Mouse (Mus musculus) erythroblast, embryonic 14.5 days (primary cell): ENCODE measurements around the gene Gm36210. TPM values are rescaled to one million over a fixed set of nuclear protein-coding genes. Genes with fewer than 3 reads are reported as not detected.

Experiments used
- H3K27me3 ChIP-seq: 2 replicates; pipeline ENCODE4 v1.6.1; 2012; ENCODE audit warnings: inconsistent platforms; ENCODE audit not compliant: control insufficient read depth
- H3K36me3 ChIP-seq: 2 replicates; pipeline ENCODE4 v1.6.1; 2012; ENCODE audit warnings: mild to moderate bottlenecking, inconsistent platforms; ENCODE audit not compliant: control insufficient read depth
- H3K4me1 ChIP-seq: 2 replicates; pipeline ENCODE4 v1.6.1; 2012; ENCODE audit warnings: inconsistent platforms; ENCODE audit not compliant: control insufficient read depth
- H3K4me3 ChIP-seq: replicated peaks from 2 replicates; pipeline ENCODE3; 2012; ENCODE audit warnings: moderate library complexity, mild to moderate bottlenecking, inconsistent platforms
- H3K9me3 ChIP-seq: 2 replicates; pipeline ENCODE4 v1.6.1; 2012; ENCODE audit warnings: low read length, inconsistent platforms, mixed read lengths; ENCODE audit not compliant: control insufficient read depth
- GATA1 ChIP-seq: IDR thresholded peaks from 2 replicates; pipeline ENCODE4 v1.6.1; 2012; ENCODE audit warnings: low read length, inconsistent platforms, mixed read lengths
- TAL1 ChIP-seq: IDR thresholded peaks from 3 replicates; pipeline ENCODE4 v1.6.1; 2012; ENCODE audit warnings: low read length, inconsistent platforms, mixed read lengths
- polyA plus RNA-seq: library from polyadenylated mRNA; stranded (reverse); fragments of >175 nt; gene quantifications from 2 replicates; pipeline ENCODE4 v1.2.3, GENCODE M21; 2012

Gm36210 gene
- polyA plus RNA-seq, 1 experiment = not detected

DNA sequence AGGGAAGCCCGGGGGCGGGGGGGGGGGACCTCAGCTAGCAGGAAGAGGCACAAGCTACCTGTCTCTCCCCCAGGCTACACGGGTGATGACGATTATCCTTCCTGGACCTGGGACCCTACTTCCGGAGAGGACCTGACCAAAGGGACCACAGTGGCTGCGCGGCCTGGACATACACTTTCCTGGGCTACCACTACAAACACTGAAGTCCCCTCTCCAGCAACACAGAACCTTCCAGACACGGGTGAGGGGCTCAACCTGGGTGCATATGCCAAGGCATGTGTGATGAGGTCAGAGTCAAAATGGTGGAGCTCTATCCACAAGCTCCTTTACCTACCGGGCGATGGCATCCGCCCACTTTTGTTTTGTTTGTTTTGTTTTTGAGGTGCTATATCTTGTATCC, 31.1 kb upstream of the Gm36210 start:
- TF ChIP-seq TAL1 = no peak
- TF ChIP-seq GATA1 = no peak
- no peaks in the 10 kb centered on the region for H3K27me3 ChIP-seq
- no peak overlapping the region for H3K4me3 ChIP-seq
- H3K4me1 ChIP-seq = no peaks in the 10 kb centered on the region
- peaks cover 4% of the 10 kb centered on the region for H3K9me3 ChIP-seq
- no peaks in the 10 kb centered on the region for H3K36me3 ChIP-seq

DNA sequence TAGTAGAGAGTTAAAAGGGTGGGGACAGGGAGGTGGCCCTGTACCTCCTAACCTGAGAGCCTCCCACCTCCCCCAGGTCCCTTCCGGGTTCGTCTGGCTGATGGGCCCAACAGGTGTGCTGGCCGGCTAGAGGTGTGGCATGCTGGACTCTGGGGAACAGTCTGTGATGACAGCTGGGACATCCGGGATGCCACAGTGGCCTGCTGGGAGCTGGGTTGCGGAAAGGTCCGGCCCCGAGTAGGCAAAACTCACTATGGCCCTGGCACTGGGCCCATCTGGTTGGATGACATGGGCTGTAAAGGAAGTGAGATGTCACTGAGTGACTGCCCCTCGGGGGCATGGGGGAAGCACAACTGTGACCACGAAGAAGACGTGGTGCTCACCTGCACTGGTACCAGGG, 30.5 kb upstream of the Gm36210 start:
- Histone ChIP-seq H3K4me1 (no peaks in the 10 kb centered on the region), H3K27me3 (no peaks in the 10 kb centered on the region), H3K36me3 (no peaks in the 10 kb centered on the region), H3K4me3 (no peak overlapping the region), H3K9me3 (peaks cover 4% of the 10 kb centered on the region)
- TF ChIP-seq TAL1 = no peak
- no peak for TF ChIP-seq GATA1

DNA sequence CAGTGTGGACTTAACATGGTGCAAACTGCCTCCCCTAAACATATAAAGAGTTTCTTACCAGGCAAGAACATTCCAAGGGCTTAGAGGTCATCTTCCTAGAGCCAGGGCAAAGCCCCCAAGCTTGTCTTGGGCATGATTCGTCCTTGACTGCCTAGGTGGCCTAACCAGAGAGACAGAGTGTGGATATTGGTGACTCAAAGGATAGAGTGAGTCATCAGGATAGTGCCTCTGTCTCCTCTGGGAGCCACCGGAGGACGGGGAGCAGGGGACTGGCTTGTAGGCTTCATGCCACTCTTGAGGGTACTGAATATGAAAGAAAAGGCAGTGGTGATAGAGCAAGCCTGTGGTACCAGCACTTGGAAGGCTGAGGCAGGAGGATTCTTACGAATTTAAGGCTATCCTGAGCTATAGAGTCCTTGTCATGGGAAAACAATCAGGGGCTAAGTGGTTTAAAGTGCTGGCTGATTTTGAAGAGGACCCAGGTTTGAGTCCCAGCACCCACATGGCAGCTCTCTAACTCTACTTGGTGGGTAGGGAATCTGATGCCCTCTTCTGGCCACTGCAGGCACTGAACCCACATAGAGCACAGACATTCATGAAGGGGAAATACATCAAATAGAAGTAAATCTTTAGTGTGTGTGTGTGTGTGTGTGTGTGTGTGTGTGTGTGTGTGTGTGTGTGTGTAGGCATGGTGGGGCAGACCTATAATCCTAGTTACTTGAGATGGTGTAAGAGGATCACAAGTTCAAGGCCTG, 28.0 kb upstream of the Gm36210 start:
- H3K9me3 ChIP-seq = peaks cover 4% of the 10 kb centered on the region
- no peak overlapping the region for H3K4me3 ChIP-seq
- no peaks in the 10 kb centered on the region for H3K36me3 ChIP-seq
- no peak for TF ChIP-seq GATA1
- no peak for TF ChIP-seq TAL1
- H3K27me3 ChIP-seq = no peaks in the 10 kb centered on the region
- H3K4me1 ChIP-seq = no peaks in the 10 kb centered on the region

GRCm38 (mm10) chr7:4933103-4933502, 26.8 kb upstream of the Gm36210 start:
- Histone ChIP-seq H3K4me3 (no peak overlapping the region), H3K4me1 (no peaks in the 10 kb centered on the region), H3K9me3 (peaks cover 4% of the 10 kb centered on the region), H3K27me3 (no peaks in the 10 kb centered on the region), H3K36me3 (no peaks in the 10 kb centered on the region)
- TF ChIP-seq GATA1 (no peak), TAL1 (no peak)

- H3K4me3 ChIP-seq = no peak overlapping the region
Measured at GRCm38 (mm10) chr7:4928323-4928722, 22.0 kb upstream of the Gm36210 start.

GRCm38 (mm10) chr7:4927711-4928110, 21.4 kb upstream of the Gm36210 start:
- no peak overlapping the region for H3K4me3 ChIP-seq
- peaks cover 2% of the 10 kb centered on the region; the same call in 1 of the 2 replicates for H3K9me3 ChIP-seq
- peaks cover 39% of the 10 kb centered on the region for H3K27me3 ChIP-seq
- peaks cover 3% of the 10 kb centered on the region; the same call in 1 of the 2 replicates for H3K4me1 ChIP-seq
- no peaks in the 10 kb centered on the region for H3K36me3 ChIP-seq
- TF ChIP-seq GATA1 = no peak
- TF ChIP-seq TAL1 = no peak

More at GRCm38 (mm10) chr7:4928323-4928722, 22.0 kb upstream of the Gm36210 start:
- Histone ChIP-seq H3K9me3 (peaks cover 2% of the 10 kb centered on the region; the same call in 1 of the 2 replicates), H3K4me1 (peaks cover 2% of the 10 kb centered on the region; the same call in 1 of the 2 replicates), H3K36me3 (no peaks in the 10 kb centered on the region), H3K27me3 (peaks cover 33% of the 10 kb centered on the region)
- no peak for TF ChIP-seq TAL1
- no peak for TF ChIP-seq GATA1

DNA sequence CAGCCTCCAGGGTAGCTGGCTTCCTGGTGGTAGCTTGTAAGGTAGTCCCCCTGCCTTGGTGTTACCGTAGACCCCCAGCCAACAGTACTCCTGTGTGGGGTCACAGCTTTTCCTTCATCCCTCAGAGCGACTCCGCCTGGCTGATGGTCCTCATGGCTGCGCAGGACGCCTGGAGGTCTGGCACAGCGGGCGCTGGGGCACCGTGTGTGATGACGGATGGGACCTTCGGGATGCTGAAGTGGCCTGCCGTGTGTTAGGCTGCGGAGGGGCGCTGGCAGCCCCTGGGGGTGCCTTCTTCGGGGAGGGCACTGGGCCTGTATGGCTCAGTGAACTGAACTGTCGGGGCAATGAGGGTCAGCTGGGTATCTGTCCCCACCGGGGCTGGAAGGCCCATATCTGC, 20.5 kb upstream of the Gm36210 start:
- Histone ChIP-seq H3K4me3 (no peak overlapping the region), H3K4me1 (peaks cover 5% of the 10 kb centered on the region), H3K36me3 (no peaks in the 10 kb centered on the region), H3K27me3 (peaks cover 46% of the 10 kb centered on the region), H3K9me3 (peaks cover 2% of the 10 kb centered on the region; the same call in 1 of the 2 replicates)
- TF ChIP-seq GATA1 = no peak
- TF ChIP-seq TAL1 = no peak

DNA sequence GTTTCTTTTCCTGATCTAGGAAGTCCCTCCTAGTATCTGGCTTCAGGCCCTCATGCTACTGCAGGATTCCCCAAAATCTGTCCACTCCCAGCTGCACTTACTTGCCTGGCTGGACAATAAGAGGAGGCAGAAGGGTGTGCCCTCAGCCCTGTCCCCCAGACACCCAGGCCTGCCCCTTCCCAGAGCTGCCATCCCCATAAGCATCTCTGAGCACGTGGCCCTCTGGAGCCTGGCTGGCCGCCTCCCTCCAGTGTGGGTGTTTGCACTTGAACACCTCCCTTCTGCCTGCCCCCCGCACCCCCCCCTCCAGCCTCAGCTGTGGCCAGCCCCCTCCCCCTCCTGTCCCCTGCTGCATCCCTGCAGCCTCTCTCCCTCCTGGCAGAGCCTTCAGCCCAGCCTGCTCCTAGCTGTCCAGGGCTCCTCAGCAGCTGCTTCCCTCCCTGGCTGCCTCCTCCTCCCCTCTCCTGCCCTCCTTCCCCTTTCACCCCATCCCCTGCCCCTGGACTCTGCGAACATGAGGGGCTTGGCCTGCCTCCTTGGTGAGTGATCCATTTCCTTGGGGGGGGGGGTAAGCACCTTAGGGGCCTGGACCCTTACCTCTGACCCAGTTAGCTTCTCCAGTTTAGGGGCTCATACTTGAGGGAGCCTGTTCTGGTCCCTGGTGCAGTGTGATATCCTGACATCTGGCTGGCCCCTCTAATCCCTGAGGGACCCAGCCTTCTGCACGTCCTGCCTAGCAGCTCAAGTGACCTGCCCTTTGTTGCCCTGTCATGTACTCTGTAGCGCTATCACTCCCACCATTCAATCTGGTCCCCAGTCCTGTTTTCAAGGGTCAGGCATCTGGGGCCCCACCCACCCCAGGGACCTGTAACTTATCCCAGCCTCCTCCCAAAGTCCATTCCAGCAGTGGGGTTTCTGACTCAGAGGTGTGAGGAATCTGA, 19.4 kb upstream of the Gm36210 start, which contains the start of gene Ssc5d:
TSS of gene Ssc5d (plus strand) at position 345 of the 941 bp plus-strand sequence.
- TF ChIP-seq TAL1 (no peak), GATA1 (no peak)
- peaks cover 12% of the 10 kb centered on the region for H3K4me1 ChIP-seq
- H3K36me3 ChIP-seq = peaks cover 5% of the 10 kb centered on the region
- no peak within 1 kb of the TSS for H3K4me3 ChIP-seq
- H3K27me3 ChIP-seq = peaks cover 52% of the 10 kb centered on the region
- peaks cover 2% of the 10 kb centered on the region; the same call in 1 of the 2 replicates for H3K9me3 ChIP-seq

GRCm38 (mm10) chr7:4924891-4925301, 18.6 kb upstream of the Gm36210 start:
- peaks cover 52% of the 10 kb centered on the region for H3K27me3 ChIP-seq
- peaks cover 13% of the 10 kb centered on the region for H3K36me3 ChIP-seq
- no peak overlapping the region for H3K4me3 ChIP-seq
- peaks cover 4% of the 10 kb centered on the region for H3K9me3 ChIP-seq
- TF ChIP-seq TAL1 (no peak), GATA1 (no peak)
- peaks cover 12% of the 10 kb centered on the region for H3K4me1 ChIP-seq
